Mouse (Mus musculus): ENCODE results near the gene Prkce.

Gene Prkce

DNA sequence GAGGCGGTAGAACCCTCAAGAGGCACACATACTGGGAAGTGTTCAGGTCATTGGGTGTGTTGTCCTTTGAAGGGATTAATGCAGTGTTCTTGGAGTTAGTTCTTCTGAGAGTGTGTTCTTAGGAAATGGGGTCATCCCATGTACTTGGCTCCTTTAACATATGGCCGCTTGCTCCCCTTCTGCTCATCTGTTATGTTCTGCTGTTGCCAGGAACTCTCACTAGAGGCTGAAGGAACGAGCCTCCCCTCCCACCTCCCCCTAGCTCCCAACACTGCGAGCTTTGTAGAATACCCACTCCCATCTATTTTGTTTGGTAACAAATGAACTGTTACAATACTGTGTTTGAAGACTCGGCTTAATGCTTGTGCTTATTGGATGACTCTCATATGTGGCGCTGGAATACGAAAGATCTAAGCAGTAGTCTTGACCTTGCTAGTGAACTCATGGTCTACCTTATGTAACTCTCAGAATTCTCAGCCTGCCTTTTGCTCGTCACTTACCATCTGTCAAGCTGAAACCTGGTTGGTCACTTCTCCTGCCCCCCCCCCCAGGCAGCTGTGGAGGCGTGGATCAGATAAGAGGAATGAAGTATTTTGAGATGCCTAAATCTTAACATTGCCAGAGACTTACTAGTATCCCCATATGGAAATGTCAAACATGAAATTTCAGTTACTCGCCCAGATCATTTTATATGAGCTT is 58.1 kb downstream of the Prkce start:
- no peak for DNase-seq (ENCODE audit: low spot score)

GRCm38 (mm10) chr17:86226198-86226597 is 58.6 kb downstream of the Prkce start:
- DNase-seq (ENCODE audit: low spot score) = no peak

- DNase-seq (ENCODE audit: low spot score) = no peak
Observed at GRCm38 (mm10) chr17:86226635-86227034, 59.0 kb downstream of the Prkce start.

DNA sequence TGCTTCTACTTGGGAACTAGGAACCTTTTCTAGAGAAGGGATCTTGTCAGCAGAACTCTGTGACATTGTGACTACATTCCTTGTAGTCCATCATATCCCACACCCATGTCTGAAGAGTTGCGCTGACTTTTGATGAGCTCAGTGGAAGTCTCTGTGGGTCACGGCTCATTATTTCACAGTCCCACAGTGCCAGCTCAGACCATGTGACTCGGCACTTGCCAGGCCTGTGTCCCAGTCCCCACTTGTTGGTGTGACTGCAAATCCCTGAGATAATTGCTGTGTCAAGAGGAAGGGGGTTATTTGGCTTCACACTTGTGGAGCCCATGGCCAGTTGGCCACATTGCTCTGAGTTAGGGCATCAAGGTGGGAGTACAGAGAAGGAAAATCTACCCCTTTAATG is 59.8 kb downstream of the Prkce start:
- DNase-seq (ENCODE audit: low spot score) = no peak

DNA sequence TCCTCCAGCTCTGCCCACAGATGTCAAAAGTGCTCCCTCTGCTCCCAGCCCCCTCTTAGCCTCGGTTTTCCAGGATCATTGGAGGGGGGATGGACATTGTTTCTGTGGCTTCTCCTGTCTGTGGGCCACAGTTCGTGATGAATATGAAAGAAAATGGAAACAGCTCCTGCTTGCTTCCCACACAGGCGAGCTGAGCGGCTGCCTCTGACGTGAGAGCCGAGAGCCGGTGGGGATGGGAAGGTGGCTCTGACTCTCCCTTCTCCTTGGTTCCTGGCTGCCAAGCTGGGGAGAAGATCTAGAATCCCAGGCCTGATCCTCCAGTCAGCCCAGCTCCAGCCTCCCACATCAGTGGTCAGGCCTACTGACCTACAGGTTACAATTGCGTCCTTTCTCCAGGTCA is 61.3 kb downstream of the Prkce start:
- no peak for DNase-seq (ENCODE audit: low spot score)

- DNase-seq (ENCODE audit: low spot score) = no peak
Observed at GRCm38 (mm10) chr17:86230141-86230633, 62.6 kb downstream of the Prkce start.

DNA sequence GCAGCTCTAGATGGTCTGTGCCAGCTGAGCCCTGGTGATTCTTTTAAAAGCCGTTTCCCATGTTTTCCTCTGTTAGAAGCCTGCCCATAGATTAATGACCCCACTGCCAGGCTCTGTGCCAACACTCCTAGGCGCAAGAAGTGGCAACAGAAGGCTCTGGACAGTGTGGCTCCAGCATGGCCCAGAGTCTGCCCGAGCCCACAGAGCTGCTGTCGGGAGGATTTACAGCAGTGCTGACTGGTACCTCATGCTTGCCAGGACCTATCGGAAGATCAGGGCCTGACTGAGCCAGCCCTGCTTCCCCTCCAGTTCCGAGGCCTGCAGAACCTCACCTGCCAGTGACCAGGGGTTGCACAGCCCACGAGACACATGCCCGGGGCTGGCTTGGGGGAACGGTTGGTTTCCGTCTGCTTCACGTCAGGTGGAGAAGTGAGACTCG is 64.2 kb downstream of the Prkce start:
- DNase-seq (ENCODE audit: low spot score) = no peak

GRCm38 (mm10) chr17:86232248-86232647 is 64.7 kb downstream of the Prkce start:
- no peak for DNase-seq (ENCODE audit: low spot score)

- no peak for DNase-seq (ENCODE audit: low spot score)
Observed at GRCm38 (mm10) chr17:86234587-86235150, 67.1 kb downstream of the Prkce start.

GRCm38 (mm10) chr17:86236026-86236712 is 68.6 kb downstream of the Prkce start:
- no peak for DNase-seq (ENCODE audit: low spot score)

- no peak for DNase-seq (ENCODE audit: low spot score)
Observed at GRCm38 (mm10) chr17:86236861-86237763, 69.5 kb downstream of the Prkce start.

- no peak for DNase-seq (ENCODE audit: low spot score)
Observed at GRCm38 (mm10) chr17:86242291-86242690, 74.7 kb downstream of the Prkce start.

GRCm38 (mm10) chr17:86243109-86243527 is 75.5 kb downstream of the Prkce start:
- peak; percentile 26 for DNase-seq (ENCODE audit: low spot score)

DNA sequence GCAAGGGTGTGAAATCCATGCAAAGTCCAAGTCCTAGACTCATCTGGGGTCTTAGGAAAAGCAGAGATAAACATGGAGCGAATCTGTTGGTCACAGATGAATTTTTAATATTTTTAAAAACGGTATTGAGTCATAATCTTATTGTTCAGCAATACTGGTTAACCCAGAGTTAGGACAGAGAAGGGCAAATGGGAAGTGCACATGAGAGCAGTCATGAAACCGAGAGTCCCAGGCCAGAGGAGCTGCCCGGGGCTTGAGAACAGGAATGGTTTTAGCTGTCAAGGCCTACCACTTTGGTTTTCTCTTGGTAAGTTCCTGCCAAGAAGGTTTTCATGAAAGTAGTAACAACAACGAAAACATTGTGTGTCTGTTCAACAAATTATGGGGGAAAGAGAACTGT is 76.8 kb downstream of the Prkce start:
- no peak for DNase-seq (ENCODE audit: low spot score)

- no peak for DNase-seq (ENCODE audit: low spot score)
Observed at GRCm38 (mm10) chr17:86248832-86249231, 81.2 kb downstream of the Prkce start.

- DNase-seq (ENCODE audit: low spot score) = no peak
Observed at GRCm38 (mm10) chr17:86249499-86250405, 82.2 kb downstream of the Prkce start.

DNA sequence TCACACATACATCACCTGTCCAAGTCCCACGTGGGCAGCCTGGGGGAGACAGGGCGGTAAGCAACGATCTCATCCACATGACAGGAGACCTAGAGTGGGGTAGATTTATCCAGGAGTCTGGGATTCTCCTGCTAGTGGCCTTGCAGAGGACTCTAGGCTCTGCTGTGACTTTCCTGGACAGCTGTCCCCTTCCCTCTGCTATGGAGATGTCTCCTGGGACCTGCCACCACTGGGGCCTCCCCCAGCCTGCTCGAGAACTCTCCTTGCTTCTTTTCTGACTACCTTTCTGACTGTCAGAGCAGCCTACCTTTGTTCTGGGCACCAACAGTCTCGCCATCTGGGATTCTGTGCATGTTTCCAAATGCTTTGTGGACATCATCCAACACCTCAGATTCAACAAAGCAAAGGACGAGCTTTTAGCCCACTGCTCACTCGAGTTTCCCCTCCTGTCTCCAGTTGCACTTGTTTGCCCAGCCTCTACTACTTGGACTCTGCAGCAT is 82.9 kb downstream of the Prkce start:
- no peak for DNase-seq (ENCODE audit: low spot score)

DNA sequence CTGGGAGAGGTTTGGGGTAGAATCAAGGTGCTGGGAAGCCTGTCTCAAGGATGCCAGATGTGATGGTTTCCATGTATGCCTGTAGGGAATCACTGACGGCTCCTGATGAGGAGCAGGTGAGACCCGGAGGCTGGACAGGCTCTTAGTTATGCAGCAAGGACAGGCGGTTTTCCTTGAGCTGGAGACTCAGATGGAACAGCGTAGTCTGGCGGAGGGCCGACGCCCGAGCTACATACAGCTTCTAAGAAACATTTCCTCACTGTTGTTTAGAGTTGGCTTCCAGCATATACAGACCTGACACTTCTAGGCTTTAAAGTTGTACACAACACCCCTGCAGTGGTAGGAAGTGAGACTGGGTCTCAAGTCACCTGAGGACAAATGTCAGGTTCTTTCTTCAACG is 86.3 kb downstream of the Prkce start:
- DNase-seq (ENCODE audit: low spot score) = no peak

DNA sequence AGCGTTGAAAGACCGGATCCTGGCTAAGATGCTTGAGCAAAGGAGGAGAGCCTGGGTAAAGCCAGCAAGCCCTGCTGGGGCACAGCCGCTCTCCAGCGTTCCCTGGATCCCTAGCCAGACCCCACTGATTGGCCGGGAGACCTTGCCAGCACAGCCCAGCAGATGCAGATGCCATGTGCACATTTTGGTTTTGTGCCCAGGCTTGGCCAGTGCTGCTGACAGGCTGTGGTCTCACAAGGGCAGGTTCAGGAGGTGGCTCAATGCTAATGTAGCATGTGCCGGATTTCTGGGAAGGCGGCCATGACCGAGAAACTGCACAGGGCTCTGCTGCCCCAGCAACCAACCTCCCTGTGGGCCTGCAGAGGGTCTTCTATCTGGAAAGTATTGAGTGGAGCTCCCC is 86.7 kb downstream of the Prkce start:
- no peak for DNase-seq (ENCODE audit: low spot score)

- no peak for DNase-seq (ENCODE audit: low spot score)
Observed at GRCm38 (mm10) chr17:86254978-86255377, 87.4 kb downstream of the Prkce start.

- DNase-seq (ENCODE audit: low spot score) = no peak
Observed at GRCm38 (mm10) chr17:86256730-86257131, 89.1 kb downstream of the Prkce start.
